Mouse (Mus musculus): ENCODE results near the gene Lrp8.
A peak's percentile ranks its signal among the peaks of the same experiment; 100 is the strongest.

Gene Lrp8

DNA sequence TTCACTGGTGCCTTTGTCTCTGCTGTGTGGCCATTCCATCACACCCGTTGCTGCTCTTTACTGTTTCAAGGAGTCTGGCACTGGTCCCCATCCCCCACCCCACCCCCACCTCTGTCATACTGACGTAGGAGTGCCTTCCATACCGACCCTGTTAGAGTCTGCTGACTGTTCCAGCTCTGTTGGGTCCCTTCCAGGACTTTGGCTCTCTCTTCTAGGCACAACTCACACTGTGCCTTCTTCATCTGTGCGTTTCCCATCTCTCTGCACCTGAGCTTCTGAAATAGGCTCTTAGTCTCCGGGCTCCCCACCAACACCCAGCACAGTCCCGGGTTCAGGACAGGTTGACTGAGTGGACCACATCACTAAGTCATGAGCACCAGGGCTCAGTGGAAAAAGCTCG, 44.7 kb downstream of the Lrp8 start:
- no peak for DNase-seq (ENCODE audit: inconsistent ontology term)

GRCm38 (mm10) chr4:107848546-107848945, 46.5 kb downstream of the Lrp8 start:
- no peak for DNase-seq (ENCODE audit: inconsistent ontology term)

DNA sequence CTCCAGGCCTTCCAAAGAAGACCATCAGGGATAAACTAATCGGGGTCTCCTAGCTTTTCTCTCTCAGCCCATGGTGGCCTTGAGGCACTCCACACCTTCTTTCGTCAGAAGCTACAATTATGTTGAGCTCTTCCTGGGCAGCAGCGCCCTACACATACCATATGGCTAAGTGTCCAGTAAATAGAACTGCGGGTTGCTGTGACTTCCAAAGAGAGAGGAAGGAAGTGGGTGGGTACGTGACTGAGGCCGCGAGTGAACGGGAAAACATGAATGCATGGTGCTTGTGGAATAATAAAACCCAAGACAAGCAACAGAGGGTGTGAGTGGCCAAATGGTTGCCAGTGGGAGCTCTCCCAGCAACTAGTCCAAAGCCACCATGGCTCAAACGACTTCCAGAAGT, 47.6 kb downstream of the Lrp8 start:
- no peak for DNase-seq (ENCODE audit: inconsistent ontology term)

GRCm38 (mm10) chr4:107850091-107850490, 48.0 kb downstream of the Lrp8 start:
- DNase-seq (ENCODE audit: inconsistent ontology term): no peak

- no peak for DNase-seq (ENCODE audit: inconsistent ontology term)
Measured at GRCm38 (mm10) chr4:107853333-107853732, 51.3 kb downstream of the Lrp8 start.

GRCm38 (mm10) chr4:107853836-107854235, 51.8 kb downstream of the Lrp8 start:
- no peak for DNase-seq (ENCODE audit: inconsistent ontology term)

- peak; percentile 73 for DNase-seq (ENCODE audit: inconsistent ontology term)
Measured at GRCm38 (mm10) chr4:107856958-107857686, 55.1 kb downstream of the Lrp8 start.

GRCm38 (mm10) chr4:107858995-107859394, 56.9 kb downstream of the Lrp8 start:
- no peak for DNase-seq (ENCODE audit: inconsistent ontology term)

DNA sequence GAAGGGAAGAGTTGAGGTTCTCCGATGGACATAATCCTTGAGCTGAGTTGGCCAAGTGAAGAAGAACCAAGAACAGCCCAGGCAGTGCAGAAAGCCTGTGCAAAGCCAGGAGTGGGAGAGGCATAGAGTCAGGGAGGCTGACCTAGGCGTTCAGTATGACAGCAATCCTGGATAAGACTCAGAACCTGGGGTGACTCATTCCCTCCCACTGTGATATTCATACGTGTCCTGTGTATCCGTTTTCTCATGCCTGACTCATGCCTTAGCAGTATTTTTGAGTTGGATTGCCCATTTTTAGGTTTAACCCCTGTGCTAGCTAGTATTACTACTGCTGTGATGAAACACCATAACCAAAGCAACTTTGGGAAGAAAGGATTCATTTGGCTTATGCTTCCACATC, 62.8 kb downstream of the Lrp8 start:
- DNase-seq (ENCODE audit: inconsistent ontology term): peak; percentile 16

GRCm38 (mm10) chr4:107879254-107880050, 77.4 kb downstream of the Lrp8 start, which contains the start of gene Magoh:
Magoh (plus strand) TSS chr4:107879755.
- peak; percentile 97 for DNase-seq (ENCODE audit: inconsistent ontology term)

DNA sequence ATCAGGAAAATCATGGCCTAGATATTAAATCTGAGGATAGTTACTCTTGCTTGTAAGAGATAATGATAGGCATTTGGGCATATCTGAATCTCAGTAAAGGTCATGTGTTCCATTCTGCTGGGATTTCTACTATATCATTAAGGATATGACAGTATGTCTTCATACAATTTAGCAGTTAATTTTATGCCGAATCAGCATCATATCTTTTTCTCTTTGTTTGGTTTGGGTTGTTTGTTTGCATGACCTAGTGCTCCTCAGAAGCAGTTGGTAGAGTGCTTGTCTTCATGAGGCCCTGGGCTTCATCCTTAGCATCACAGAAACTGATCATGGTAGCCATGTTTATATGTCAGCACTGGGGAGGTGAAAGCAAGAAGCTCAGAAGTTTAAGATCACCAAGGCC, 79.6 kb downstream of the Lrp8 start:
- no peak for DNase-seq (ENCODE audit: inconsistent ontology term)

- DNase-seq (ENCODE audit: inconsistent ontology term): no peak
Measured at GRCm38 (mm10) chr4:107886371-107886770, 84.3 kb downstream of the Lrp8 start.

DNA sequence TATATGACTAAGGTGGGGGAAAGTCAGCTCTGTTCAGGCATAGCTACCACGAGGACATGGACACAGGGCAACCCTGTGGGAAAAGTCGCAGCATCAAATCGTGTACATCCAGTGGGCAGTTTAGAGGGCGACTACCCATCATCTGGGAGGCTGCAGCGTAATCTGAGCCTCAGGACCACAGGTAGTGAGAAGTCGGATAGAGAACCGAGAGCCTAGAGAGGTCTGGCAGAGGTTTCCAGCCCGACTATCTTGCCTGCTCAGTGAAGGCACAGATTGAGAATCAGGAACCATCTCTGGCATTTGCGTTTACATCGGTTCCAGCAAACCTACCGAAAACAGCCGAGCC, 87.3 kb downstream of the Lrp8 start:
- no peak for DNase-seq (ENCODE audit: inconsistent ontology term)

DNA sequence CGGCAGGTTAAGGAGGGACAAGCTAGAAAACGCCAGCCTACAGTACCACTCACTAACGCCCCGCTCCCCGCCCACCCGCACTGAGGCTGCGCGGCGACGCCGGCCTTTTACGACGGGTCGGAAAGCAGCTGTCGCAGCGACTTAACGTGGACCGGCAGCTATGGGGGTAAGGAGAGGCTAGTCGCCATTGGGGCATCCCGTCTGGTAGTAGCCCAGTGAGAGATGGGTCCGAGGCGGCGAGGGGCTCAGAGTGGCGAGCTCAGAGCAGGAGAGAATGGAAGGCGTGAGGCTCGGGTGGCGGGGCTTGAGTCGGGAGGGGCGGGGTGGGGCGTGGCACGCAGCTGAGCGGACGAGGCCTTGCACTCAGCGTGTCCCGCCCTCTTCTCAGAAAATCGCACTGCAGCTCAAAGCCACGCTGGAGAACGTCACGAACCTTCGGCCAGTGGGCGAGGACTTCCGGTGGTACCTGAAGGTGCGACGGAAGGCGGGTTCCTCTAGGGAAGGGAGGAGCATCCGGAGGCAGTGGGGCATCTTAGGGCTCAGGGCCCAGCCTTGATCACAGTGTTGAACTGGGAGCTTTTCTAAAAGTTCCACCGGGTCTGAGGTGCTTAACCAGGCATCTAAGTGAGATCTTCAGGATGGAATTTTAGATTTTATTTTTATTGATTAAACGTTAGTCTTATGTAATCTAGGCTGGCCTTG, 87.8 kb downstream of the Lrp8 start, which contains the start of gene 0610037L13Rik:
Gene 0610037L13Rik, plus strand, starts transcription at position 83 of the 702 bp plus-strand sequence.
- DNase-seq (ENCODE audit: inconsistent ontology term): peak; percentile 96

DNA sequence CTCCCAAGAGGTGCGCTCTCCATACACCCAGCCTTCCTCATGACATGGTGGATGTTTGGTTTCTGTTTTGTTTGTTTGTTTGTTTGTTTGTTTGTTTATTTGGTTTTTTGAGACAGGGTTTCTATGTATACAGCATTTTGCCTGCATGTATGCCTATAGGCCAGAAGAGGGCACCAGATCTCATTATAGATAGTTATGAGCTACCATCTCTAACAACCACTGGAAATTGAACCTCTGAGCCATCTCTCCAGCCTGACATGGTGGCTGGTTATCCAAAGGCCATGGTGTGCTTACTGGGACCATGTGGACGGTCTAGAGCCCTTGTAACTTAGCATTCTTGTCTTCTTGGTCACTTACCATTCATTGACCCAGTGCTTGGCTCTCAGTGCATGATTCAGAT, 90.6 kb downstream of the Lrp8 start:
- DNase-seq (ENCODE audit: inconsistent ontology term): peak; percentile 2

- DNase-seq (ENCODE audit: inconsistent ontology term): no peak
Measured at GRCm38 (mm10) chr4:107899211-107899927, 97.3 kb downstream of the Lrp8 start.

DNA sequence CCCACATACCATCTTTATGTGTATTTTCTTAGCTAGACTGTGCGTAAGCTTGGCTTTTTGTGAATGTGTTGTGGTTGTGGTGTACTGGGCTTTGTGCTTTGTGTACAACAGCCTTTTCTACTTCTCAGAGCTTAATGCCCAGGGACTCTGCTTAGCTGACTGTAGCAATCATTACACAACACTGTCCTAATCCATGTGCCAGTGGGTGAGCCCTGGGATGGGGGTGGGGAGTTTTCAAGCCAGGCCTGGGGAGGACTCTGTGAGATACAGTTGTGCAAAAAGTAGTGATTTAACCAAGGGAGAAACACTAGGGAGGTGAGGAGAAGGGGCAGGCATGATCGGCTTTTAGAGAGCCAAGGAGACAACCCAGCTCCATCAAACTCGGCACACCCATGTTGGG, 98.1 kb downstream of the Lrp8 start:
- DNase-seq (ENCODE audit: inconsistent ontology term): no peak

DNA sequence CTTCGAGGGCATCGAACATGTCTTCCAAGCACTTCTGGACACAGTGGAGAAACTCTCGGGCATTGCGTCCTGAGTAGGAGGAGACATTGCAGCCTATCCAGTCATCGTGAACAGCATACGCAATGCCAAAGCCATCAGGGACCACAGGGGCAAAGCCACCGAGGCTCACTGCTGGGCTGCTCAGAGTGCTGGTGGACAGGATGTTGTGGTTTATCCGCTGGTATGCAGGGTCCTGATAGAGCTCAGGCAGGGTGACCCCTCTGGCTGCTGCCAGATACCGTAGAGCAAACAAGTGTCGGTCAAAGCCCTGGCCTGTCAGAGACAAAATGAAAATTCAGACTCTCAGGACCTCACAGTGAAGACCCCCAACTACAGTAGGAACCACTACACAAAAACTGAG, 102.2 kb downstream of the Lrp8 start:
- no peak for DNase-seq (ENCODE audit: inconsistent ontology term)

- DNase-seq (ENCODE audit: inconsistent ontology term): no peak
Measured at GRCm38 (mm10) chr4:107906561-107906960, 104.5 kb downstream of the Lrp8 start.

DNA sequence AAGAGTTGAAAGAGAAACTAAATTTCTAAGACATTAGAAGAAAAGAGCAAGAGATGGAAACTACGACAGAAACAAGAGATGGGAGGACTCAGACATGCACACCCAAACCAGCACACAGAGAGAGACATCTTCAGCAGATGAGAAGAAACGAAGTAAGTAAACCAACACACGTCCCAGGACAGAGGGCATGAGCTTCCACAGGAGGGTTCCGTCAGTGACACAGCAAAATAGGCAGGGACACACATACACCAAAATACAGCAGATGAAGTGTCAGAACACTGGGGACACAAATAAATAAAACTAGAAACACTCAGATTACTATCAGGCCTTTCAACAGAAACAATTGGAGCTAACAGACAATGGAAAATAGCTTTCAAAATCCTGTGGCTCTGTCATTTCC, 108.0 kb downstream of the Lrp8 start:
- no peak for DNase-seq (ENCODE audit: inconsistent ontology term)

GRCm38 (mm10) chr4:107920336-107920735, 118.3 kb downstream of the Lrp8 start:
- no peak for DNase-seq (ENCODE audit: inconsistent ontology term)

- DNase-seq (ENCODE audit: inconsistent ontology term): no peak
Measured at GRCm38 (mm10) chr4:107921152-107921695, 119.2 kb downstream of the Lrp8 start.

Data from Muller cell, postnatal 12 days (primary cell).